Mouse (Mus musculus) small intestine, adult 2 months (tissue): ENCODE measurements around the gene Rapgef5.

Source experiments
- CTCF ChIP-seq: fragments of 200-500 bp; IDR thresholded peaks from 2 replicates; pipeline ENCODE4 v1.5.1; 2012; ENCODE audit warnings: low read depth, mild to moderate bottlenecking, control low read depth, inconsistent platforms, low read length, moderate library complexity, mixed read lengths; ENCODE audit not compliant: insufficient replicate concordance, insufficient read length; ENCODE audit errors: extremely low read depth
- POLR2A ChIP-seq: fragments of 200-500 bp; IDR thresholded peaks from 2 replicates; pipeline ENCODE4 v1.6.1; 2012; ENCODE audit warnings: low read depth, mild to moderate bottlenecking, control low read depth, inconsistent platforms, low read length, moderate library complexity

- TF ChIP-seq POLR2A (no peak), CTCF (no peak)
These were observed 247.0 kb downstream of the Rapgef5 start for GRCm38 (mm10) chr12:117763247-117763646.
